Mouse (Mus musculus) frontal cortex, adult (tissue): ENCODE results near the gene Tent5b.
A peak's percentile ranks its signal among the peaks of the same experiment; 100 is the strongest.

Experiments
- ATAC-seq: cut with Nextera tagmentation; 2 replicates; pipeline ENCODE4 v1.9.2; 2017; ENCODE audit warnings: mild to moderate bottlenecking, moderate library complexity, mixed read lengths; ENCODE audit not compliant: low TSS enrichment

The Tent5b gene

DNA sequence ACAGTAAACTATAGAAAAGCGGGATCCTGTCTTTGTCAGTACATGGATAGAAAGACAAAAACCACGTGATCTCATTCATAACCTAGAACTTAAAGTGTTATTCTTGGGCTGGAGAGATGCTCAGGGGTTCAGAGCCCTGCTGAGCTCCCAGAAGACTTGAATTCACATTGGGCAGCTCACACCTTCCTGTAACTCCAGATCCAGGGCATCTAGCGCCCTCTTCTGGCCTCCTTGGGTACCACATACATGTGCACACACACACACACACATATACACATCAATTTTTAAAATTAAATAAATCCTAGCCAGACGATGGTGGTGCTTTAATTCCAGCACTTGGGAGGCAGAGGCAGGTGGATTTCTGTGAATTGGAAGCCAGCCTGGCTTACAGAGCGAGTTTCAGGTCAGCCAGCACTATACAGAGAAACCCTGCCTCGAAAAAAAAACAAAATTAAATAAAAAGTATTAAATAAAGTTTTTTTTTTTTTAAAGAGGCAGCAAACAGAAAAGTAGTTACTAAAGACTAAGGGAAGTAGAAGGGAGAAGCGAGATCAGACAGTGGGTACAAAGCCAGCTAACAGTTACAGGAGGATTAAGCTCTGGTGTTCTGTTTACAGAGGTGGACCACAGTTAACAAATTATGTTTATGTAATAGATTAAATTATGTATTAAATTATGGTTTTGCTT, 8.7 kb upstream of the Tent5b start:
- ATAC-seq, result no peak

DNA sequence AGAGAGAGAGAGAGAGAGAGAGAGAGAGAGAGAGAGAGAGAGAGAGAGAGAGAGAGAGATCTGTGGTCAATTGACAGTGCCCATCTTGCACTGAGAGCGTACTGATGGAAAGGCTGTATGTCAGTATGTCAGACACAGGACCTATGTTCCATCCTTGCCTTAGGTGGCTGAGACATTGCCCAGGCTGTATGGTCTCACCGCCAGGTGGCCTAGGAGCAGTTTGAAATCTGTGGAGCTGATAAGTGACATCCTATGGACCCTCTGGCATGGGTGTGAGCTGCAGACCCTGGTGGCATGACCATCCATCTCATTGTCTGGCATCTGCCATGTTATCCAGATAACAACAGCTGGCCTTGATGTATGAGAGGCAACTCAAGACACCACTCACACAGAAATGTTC, 6.1 kb upstream of the Tent5b start:
- no peak for ATAC-seq

DNA sequence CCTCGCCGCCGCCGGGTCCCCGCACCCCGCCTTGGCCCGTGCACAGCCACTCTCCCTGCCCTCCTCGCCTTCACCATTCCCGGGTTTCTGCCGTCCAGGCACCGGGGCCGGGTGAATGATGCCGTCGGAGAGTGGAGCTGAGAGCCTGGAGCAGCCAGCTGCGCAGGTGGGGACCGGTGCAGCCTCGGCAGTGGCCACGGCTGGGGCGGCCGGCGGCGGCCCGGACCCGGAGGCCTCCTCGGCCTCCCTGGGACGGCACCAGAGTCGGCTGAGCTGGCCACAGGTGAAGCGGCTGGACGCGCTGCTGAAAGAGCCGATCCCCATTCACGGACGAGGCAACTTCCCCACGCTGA, 229 bp downstream of the Tent5b start:
- ATAC-seq, result no peak

- ATAC-seq, result no peak
Measured at GRCm38 (mm10) chr4:133480754-133481153, 822 bp downstream of the Tent5b start.

- no peak for ATAC-seq
Measured at GRCm38 (mm10) chr4:133481488-133481887, 1.6 kb downstream of the Tent5b start.

- no peak for ATAC-seq
Measured at GRCm38 (mm10) chr4:133482479-133482878, 2.5 kb downstream of the Tent5b start.

GRCm38 (mm10) chr4:133484266-133485025, 4.5 kb downstream of the Tent5b start:
- peak; percentile 16; the same call in 1 of the 2 replicates for ATAC-seq

DNA sequence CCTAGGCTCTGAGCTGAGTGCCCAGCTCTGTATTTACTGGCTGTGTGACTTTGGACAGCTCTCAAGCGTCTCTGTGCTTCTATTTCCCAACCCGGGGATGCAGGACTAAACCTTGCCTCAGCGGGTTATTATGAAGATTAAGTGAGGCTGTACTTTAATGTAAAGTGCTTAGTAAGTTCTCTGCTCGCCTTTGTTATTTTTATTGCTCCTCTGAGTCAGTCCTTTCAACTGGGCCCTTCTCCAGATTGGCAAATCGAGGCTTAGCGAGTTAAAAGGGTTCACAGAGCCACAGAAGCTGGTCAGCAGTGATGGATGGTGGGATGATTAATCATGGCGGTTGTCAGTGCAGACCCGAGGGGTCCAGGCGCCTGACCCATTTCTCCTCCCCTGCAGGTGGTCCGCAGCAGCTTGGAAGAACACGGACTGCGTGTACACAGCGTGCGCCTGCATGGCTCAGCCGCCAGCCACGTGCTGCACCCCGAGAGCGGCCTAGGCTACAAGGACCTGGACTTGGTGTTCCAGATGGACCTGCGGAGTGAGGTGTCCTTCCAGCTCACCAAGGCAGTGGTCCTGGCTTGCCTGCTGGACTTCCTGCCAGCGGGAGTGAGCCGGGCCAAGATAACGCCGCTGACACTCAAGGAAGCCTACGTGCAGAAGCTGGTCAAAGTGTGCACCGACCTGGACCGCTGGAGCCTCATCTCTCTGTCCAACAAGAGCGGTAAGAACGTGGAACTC, 5.9 kb downstream of the Tent5b start:
- ATAC-seq, result no peak

DNA sequence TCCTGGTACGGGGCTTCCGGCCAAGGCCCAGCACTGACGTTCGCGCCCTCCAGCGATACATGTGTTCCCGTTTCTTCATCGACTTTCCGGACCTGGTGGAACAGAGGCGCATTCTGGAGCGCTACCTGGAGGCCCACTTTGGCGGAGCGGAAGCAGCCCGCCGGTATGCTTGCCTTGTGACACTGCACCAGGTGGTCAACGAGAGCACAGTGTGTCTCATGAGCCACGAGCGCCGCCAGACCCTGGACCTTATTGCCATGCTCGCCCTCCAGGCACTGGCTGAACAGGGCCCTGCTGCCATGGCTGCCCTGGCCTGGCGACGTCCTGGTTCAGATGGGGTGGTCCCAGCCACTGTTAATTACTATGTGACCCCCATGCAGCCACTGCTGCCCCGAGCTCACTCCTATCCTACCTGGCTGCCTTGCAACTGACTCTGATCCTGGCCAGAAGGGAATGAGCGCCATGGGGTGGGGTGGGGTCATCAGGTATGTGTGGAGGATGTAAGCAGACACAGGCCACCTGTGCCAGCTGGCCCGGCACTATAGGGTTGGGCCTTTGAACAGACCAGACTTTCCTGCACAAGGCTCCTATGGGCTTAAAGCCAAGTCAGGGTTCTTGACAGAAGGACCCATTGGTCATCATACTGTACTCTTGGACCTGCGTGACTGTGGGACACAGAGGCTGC, 6.9 kb downstream of the Tent5b start:
- ATAC-seq, result no peak

DNA sequence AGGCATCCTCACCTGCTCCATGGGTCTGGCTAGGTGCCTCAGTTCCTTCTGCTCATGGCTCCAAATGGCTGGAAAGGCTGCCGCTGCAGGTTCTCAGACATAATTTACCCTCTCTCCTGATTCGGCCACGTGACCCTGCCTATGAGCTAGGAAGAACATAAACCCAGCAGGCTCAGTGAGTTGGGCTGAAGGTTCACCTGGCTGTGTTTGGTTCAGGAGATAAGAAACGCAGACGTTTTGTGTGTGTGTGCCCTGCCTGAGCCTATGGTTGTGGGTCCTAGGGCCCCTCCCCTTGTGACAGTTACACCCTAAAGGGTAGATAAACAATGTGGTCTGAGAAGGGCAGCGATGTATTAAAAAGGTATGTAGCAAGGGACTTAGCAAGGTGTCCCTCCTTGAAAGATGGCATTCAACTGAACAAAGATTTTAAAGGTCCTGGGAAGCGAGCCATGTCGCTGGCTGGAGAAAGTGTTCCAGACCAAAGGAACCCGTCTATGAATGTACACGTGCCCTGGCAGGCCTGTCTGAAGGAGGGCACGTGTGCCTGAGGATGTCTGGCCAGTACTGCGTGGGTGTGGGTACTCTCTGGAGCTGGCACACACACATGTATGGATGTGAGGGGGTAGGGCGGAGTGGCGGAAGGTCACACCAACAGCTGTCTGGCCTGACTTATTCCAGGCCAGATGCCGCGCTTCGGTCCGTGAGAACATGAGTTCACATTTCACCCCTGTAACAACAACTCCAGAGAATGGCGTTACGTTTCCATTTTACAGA, 8.9 kb downstream of the Tent5b start:
- ATAC-seq, result no peak

GRCm38 (mm10) chr4:133489489-133490245, 9.7 kb downstream of the Tent5b start:
- no peak for ATAC-seq

DNA sequence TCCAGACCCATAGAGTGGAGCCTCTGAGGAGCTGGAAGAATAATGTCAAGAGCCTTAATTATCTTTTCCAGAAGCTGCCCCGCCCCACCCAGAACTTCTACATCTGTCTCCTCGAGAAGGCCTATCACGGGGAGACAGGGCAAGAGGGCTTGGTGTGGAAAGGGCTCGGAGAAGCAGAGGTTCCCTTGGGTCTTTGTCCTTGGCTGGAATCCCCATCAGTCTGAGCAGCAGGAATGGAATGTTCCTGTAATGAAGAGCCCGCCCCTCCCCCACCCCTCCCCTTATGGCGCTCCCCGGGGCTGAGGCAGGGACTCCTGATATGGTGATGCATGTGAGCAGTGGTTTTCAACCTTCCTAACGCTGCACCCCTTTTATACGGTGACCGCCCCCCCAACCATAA, 11.9 kb downstream of the Tent5b start:
- ATAC-seq, result no peak

DNA sequence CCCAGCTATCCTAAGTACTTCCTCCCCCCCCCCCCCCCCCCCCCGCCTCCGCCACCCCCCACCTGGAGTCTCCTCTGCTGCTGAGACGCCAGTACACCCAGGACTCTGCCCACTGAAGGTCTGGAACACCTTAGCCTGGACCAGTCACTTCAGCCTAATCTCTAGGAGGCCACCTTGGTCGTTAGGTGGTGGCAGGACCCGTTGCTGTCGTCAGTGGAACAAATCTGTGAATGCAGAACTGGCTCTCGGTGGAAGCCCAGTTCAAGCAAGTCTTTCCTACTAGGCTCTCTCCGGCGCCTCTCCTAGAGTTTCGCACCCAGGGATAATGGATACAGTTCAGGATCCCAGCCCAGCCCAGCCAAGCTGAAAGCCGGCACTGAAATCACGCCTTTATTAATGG, 14.0 kb downstream of the Tent5b start:
- ATAC-seq, result no peak

GRCm38 (mm10) chr4:133494432-133494831, 14.5 kb downstream of the Tent5b start:
- ATAC-seq, result 0 out of 2 replicates have a peak, but pooled peaks have one; percentile 31

GRCm38 (mm10) chr4:133494867-133495266, 14.9 kb downstream of the Tent5b start:
- ATAC-seq, result no peak

GRCm38 (mm10) chr4:133495711-133496110, 15.8 kb downstream of the Tent5b start:
- no peak for ATAC-seq

GRCm38 (mm10) chr4:133496738-133497445, 17.0 kb downstream of the Tent5b start:
- ATAC-seq, result peak; percentile 28

DNA sequence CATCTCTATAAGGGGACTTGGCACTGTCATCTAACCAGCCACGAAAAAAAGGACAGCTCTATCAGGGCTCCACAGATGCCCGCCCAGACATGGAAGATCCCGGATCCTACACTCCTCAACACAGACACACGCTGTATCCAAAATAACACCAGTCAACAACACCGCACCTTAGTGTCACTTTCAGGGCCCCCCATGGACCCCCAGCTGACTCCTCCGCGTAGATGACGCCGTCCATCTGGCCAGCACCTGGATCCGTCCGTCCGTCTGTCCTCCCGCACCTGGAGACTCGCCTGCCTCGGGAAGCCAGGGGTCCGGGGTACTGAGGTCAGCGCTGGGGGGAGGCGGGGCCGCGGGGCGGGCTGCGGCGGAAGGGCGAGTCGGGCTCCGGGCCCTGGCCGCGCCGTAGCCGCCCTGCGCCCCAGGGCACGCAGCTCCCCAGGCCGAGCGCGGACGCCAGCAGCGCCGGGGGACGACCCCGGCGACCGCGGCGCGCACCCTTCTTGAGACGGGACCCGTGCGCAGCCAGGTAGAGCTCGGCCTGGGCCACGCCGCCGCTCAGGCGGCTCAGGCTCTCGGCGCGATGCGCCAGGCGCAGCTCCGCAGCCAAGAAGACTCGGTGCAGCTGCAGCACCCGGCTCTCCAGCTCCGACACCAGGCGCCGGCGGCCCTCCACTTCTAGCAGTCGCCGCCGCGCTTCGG, 17.7 kb downstream of the Tent5b start:
- 0 out of 2 replicates have a peak, but pooled peaks have one; percentile 17 for ATAC-seq

GRCm38 (mm10) chr4:133498160-133498724, 18.3 kb downstream of the Tent5b start, which contains the start of gene Trnp1:
Gene Trnp1 (minus strand): TSS chr4:133498550.
- ATAC-seq, result peak; percentile 78
